Mouse (Mus musculus): Measurements from ENCODE around the gene Ptk7.

Gene Ptk7

DNA sequence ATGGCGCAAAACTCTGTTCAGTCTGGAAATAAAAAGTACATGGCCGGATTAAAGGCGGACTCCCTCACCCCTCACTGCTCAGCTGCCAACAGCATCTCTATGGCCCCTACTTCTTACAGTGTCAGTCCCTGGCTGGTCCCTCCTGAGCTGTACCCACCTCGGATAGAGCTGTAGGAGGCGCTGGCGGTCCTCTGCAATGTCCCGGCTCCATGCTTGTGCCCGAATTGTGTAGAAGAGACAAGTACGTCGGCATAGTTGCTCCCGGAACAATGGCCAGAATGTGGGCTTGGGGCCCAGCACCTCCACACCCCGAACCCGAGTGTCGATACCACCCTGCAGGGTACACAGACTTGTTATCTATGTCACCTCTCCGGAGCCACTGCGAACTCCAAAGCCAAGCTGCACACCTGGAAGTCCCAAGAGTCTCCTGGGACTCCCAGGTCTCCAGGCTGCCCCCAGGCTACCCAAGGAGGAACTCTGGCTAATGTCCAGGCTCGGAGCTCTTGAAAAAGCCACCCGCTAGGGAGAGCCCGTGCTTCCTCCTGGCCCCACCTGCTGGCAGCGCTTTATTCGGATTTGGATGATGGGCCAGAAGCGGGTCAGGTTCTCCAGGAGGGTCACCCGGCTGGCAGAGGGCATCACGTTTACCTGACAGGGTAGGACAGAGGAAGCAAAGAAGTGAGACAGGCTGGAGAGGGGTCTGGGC lies 107.2 kb downstream of the Ptk7 start:
- peak; percentile 72 for DNase-seq (ENCODE audit: low read depth, low spot score)

DNA sequence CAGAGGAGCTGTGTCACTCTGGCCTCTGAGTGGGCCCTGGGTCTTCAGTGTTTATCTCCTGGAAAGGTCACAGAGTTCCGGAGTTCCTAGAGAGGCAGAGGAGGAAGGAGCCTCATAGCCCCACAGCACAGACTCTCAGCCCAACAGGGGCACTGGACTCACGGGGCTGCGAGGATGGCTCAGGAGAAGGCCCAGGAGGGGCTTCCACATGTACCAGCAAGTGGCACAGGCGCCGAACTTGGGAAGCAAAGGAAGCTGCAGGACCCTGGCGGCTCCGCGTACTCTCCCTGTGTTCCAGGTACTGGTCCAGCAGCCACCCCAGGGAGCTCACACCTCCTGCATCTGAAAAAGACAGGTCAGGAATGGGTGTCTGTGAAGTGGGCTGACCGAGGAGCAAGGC lies 108.1 kb downstream of the Ptk7 start:
- no peak for DNase-seq (ENCODE audit: low read depth, low spot score)

DNA sequence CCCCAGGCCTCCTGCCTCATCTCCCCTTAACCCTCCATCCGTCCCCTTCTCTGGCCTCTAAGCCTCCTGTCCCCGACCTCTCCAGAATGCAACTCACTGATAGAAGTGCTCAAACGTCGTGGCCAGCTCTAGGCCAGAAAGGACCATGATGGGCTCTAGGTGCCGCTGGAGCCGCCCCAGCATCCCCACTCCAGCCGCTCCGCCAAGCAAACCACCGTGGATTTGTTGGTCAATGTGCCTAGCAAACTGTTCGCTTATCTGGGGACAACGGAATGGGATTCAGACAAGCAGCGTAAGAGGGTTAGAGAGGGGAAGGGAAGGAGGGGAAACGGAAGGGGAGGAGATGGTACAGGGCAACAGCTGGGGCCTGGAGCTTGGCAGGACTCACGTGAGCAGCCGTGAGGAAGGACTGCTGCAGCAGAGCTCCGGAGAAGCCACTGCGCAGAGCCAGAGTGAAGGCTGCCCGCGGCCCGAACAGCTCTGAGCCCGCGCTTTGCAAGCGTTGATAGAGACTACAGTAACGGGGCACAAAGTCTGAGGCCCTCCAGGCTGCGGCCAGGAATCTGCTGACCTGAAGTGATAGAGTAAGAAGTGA lies 108.8 kb downstream of the Ptk7 start:
- DNase-seq (ENCODE audit: low read depth, low spot score), result no peak

DNA sequence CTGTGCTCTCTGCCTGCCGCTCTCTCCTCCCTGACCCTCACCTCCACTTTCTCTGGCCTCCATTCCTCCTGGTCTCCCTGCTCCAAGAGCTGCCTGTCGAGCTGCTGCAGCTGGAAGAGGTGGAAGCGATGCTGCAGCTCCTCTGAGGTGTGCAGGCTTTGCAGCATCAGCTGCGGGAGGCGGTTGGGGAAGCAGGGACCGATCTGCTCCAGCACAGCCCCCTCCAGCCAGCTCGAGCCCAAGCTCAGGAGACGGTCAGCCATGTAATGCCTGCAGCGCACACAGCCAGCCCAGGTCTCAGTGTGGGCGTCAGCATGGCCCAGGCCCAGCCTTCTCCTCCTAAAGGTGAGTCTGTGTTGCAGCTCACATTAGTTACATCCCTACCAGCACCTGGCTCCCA lies 109.3 kb downstream of the Ptk7 start:
- DNase-seq (ENCODE audit: low read depth, low spot score), result no peak
